Mouse (Mus musculus) kidney, adult 2 months (tissue): ENCODE data around the gene Dab1.

Experiments used
- CTCF ChIP-seq: fragments of 200-500 bp; conservative IDR thresholded peaks from 2 replicates; pipeline ENCODE4 v1.5.1; 2011; ENCODE audit warnings: low read depth, mild to moderate bottlenecking, control low read depth, low read length, moderate library complexity, mixed read lengths; ENCODE audit not compliant: insufficient read depth, insufficient read length
- POLR2A ChIP-seq: fragments of 200-500 bp; IDR thresholded peaks from one replicate; pipeline ENCODE4 v1.6.1; 2011; ENCODE audit warnings: low read depth, low read length, control low read depth

GRCm38 (mm10) chr4:103844635-103845034 lies 225.5 kb downstream of the Dab1 start:
- TF ChIP-seq CTCF (no peak), POLR2A (no peak)
